Mouse (Mus musculus) neural tube, embryonic 12.5 days (tissue): ENCODE measurements around the gene C2cd2. TPM values are rescaled to one million over a fixed set of nuclear protein-coding genes. Genes with fewer than 3 reads are reported as not detected.

ENCODE experiments used
- ATAC-seq: fragments of 200-750 bp; cut with Nextera tagmentation; 2 replicates; pipeline ENCODE4 v1.8.0; 2017; ENCODE audit warnings: low read depth, mild to moderate bottlenecking, moderate TSS enrichment, moderate library complexity; ENCODE audit not compliant: low FRiP score
- H3K27ac ChIP-seq: fragments of 300-500 bp; sonication (generic); 2 replicates; pipeline ENCODE4 v1.5.1; 2016
- H3K27me3 ChIP-seq: fragments of 300-500 bp; sonication (generic); replicated peaks from 2 replicates; pipeline ENCODE4 v1.6.1; 2016; ENCODE audit warnings: mild to moderate bottlenecking
- H3K36me3 ChIP-seq: fragments of 300-500 bp; sonication (generic); 2 replicates; pipeline ENCODE4 v1.6.1; 2016; ENCODE audit warnings: mild to moderate bottlenecking
- H3K4me1 ChIP-seq: fragments of 300-500 bp; sonication (generic); 2 replicates; pipeline ENCODE4 v1.6.1; 2016
- H3K4me2 ChIP-seq: fragments of 300-500 bp; sonication (generic); replicated peaks from 2 replicates; pipeline ENCODE4 v1.6.1; 2016; ENCODE audit warnings: mild to moderate bottlenecking
- H3K4me3 ChIP-seq: fragments of 300-500 bp; sonication (generic); 2 replicates; pipeline ENCODE4 v1.5.1; 2016
- H3K9ac ChIP-seq: fragments of 300-500 bp; sonication (generic); 2 replicates; pipeline ENCODE4 v1.6.1; 2016; ENCODE audit warnings: mild to moderate bottlenecking
- H3K9me3 ChIP-seq: fragments of 300-500 bp; sonication (generic); 2 replicates; pipeline ENCODE4 v1.6.1; 2016; ENCODE audit warnings: mild to moderate bottlenecking
- WGBS: fragments of 180-500 bp; shearing (Covaris S2); methylation state at CpG from one replicate; pipeline ENCODE4 v1.1.7; 2016; 5-methylcytosine and 5-hydroxymethylcytosine counted together
- microRNA-seq: library from miRNA; unstranded; fragments of <30 nt; microRNA quantifications from one replicate; pipeline ENCODE4, GENCODE M21; 2017
- polyA plus RNA-seq: library from polyadenylated mRNA; unstranded; fragments of >200 nt; fragmentation: Nextera tagmentation; extraction: Ambion mirVana; gene quantifications from 2 replicates; pipeline ENCODE4 v1.2.1, GENCODE M21; 2016

Gene C2cd2
- polyA plus RNA-seq, 1 experiment from 2014 or later, result 17.1 TPM

DNA sequence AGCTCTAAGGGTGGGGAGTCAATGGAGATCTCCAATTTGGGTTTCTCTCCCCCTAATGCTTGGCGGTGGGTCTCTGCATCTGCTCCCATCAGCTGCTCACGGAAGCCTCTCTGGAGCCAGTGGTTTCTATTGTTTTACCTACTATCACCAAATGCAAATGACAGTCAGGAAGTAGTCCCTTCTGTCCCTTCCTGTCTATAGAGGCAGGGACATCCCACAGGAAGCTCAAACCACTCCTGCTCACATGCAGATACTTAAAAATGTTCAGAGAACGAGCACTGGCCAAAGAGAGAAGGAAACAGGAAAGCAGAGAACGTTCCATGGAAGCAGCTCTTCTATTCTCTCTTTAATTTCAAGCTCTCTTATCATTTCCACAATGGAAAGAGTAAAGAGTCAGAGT, 142.9 kb downstream of the C2cd2 start:
- Histone ChIP-seq H3K27me3 (no peaks in the 10 kb centered on the region), H3K36me3 (peaks cover 78% of the 10 kb centered on the region), H3K27ac (no peak overlapping the region), H3K9ac (no peak overlapping the region), H3K4me3 (no peak overlapping the region), H3K4me1 (no peaks in the 10 kb centered on the region), H3K4me2 (no peak overlapping the region), H3K9me3 (no peaks in the 10 kb centered on the region)
- ATAC-seq, result no peak
- 84% methylated on average over 4 of the region's 4 CpGs for WGBS

GRCm38 (mm10) chr16:97817414-97817813, 145.0 kb downstream of the C2cd2 start:
- Histone ChIP-seq H3K27me3 (no peaks in the 10 kb centered on the region), H3K4me2 (no peak overlapping the region), H3K4me1 (no peaks in the 10 kb centered on the region), H3K4me3 (no peak overlapping the region), H3K9me3 (no peaks in the 10 kb centered on the region), H3K9ac (no peak overlapping the region), H3K36me3 (peaks cover 92% of the 10 kb centered on the region), H3K27ac (no peak overlapping the region)
- no peak for ATAC-seq
- 96% methylated on average over 1 of the region's 1 CpGs for WGBS

GRCm38 (mm10) chr16:97815269-97815668, 147.1 kb downstream of the C2cd2 start:
- 92% methylated on average over 5 of the region's 5 CpGs for WGBS
- no peak overlapping the region for H3K9ac ChIP-seq
- no peak for ATAC-seq
- no peak overlapping the region for H3K4me2 ChIP-seq
- no peak overlapping the region for H3K4me3 ChIP-seq
- no peak overlapping the region for H3K27ac ChIP-seq
- H3K9me3 ChIP-seq, result no peaks in the 10 kb centered on the region
- H3K4me1 ChIP-seq, result no peaks in the 10 kb centered on the region
- peaks cover 93% of the 10 kb centered on the region for H3K36me3 ChIP-seq
- H3K27me3 ChIP-seq, result no peaks in the 10 kb centered on the region

DNA sequence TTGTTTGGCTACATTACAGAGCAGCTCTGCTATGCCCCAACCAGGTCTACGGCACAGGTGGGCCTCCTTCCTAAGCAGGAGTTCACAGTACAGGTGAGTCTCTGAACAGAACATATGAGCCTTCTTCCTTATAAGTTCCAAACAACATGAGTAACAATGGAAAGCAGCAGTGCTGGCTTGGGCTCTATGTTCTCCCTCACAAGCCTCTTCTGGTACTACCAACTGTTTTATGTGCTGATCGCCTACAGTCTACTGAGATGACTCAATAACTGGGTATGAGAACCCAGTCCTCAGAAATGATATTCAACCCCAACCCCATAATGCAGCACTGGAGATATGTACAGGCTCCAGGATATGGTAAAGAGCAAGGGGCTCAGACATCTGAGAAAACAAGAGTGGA, 148.3 kb downstream of the C2cd2 start:
- no peak for ATAC-seq
- Histone ChIP-seq H3K9ac (no peak overlapping the region), H3K36me3 (peaks cover 94% of the 10 kb centered on the region), H3K4me1 (no peaks in the 10 kb centered on the region), H3K4me3 (no peak overlapping the region), H3K27ac (no peak overlapping the region), H3K9me3 (no peaks in the 10 kb centered on the region), H3K4me2 (no peak overlapping the region), H3K27me3 (no peaks in the 10 kb centered on the region)
- WGBS, result 100% methylated on average over 2 of the region's 2 CpGs

GRCm38 (mm10) chr16:97808881-97809280, 153.5 kb downstream of the C2cd2 start:
- H3K4me3 ChIP-seq, result no peak overlapping the region
- no peak overlapping the region for H3K9ac ChIP-seq
- no peaks in the 10 kb centered on the region for H3K9me3 ChIP-seq
- no peak for ATAC-seq
- no peaks in the 10 kb centered on the region for H3K27me3 ChIP-seq
- H3K4me2 ChIP-seq, result no peak overlapping the region
- H3K36me3 ChIP-seq, result peaks cover 92% of the 10 kb centered on the region
- H3K4me1 ChIP-seq, result no peaks in the 10 kb centered on the region
- no peak overlapping the region for H3K27ac ChIP-seq
- WGBS, result 95% methylated on average over 3 of the region's 3 CpGs

- ATAC-seq, result no peak
- no peaks in the 10 kb centered on the region for H3K4me1 ChIP-seq
- H3K4me3 ChIP-seq, result no peak overlapping the region
- H3K27me3 ChIP-seq, result no peaks in the 10 kb centered on the region
- WGBS, result 91% methylated on average over 3 of the region's 3 CpGs
- H3K27ac ChIP-seq, result no peak overlapping the region
- H3K9me3 ChIP-seq, result no peaks in the 10 kb centered on the region
- no peak overlapping the region for H3K4me2 ChIP-seq
- H3K9ac ChIP-seq, result no peak overlapping the region
- peaks cover 79% of the 10 kb centered on the region for H3K36me3 ChIP-seq
These were observed 156.8 kb downstream of the C2cd2 start for GRCm38 (mm10) chr16:97805646-97806045.

Small RNAs within 50 kb of the gene (microRNA-seq; reads per million reads assigned to microRNA genes)
- gene Mir6964, result not detected

Other genes starting within 250 kb of the C2cd2 start
- gene Ripk4, start 198.8 kb downstream of the C2cd2 start, polyA plus RNA-seq, result 0.80 and 1.4 TPM in 2 replicates
- gene Prdm15, start 110.7 kb downstream of the C2cd2 start, polyA plus RNA-seq, result 14.7 and 14.8 TPM in 2 replicates
- 14.9 and 15.6 TPM in 2 replicates for gene Zbtb21, start within 50 bp of the C2cd2 start, polyA plus RNA-seq
- 19.0 and 20.2 TPM in 2 replicates for gene B230307C23Rik, start 34.7 kb upstream of the C2cd2 start, polyA plus RNA-seq
- 17.4 and 17.6 TPM in 2 replicates for gene A630089N07Rik, start 119.9 kb upstream of the C2cd2 start, polyA plus RNA-seq